Mouse (Mus musculus): ENCODE measurements around the gene Ccdc180.
A peak's percentile ranks its signal among the peaks of the same experiment; 100 is the strongest.

The Ccdc180 gene

GRCm38 (mm10) chr4:45909924-45910323 lies 19.8 kb downstream of the Ccdc180 start:
- no peak for DNase-seq (ENCODE audit: inconsistent age in 2 of 2, low spot score in 1 of 2)

- peak; percentile 60 to 72 for DNase-seq (ENCODE audit: inconsistent age in 2 of 2, low spot score in 1 of 2)
Measured at GRCm38 (mm10) chr4:45911256-45911655, 21.2 kb downstream of the Ccdc180 start.

GRCm38 (mm10) chr4:45911876-45912275 lies 21.8 kb downstream of the Ccdc180 start:
- no peak for DNase-seq (ENCODE audit: inconsistent age in 2 of 2, low spot score in 1 of 2)

- DNase-seq (ENCODE audit: inconsistent age in 2 of 2, low spot score in 1 of 2): peak; percentile 57 to 83
Measured at GRCm38 (mm10) chr4:45917091-45917490, 27.0 kb downstream of the Ccdc180 start.

- DNase-seq (ENCODE audit: inconsistent age in 2 of 2, low spot score in 1 of 2): no peak
Measured at GRCm38 (mm10) chr4:45921663-45922435, 31.7 kb downstream of the Ccdc180 start.

- DNase-seq (ENCODE audit: inconsistent age in 2 of 2, low spot score in 1 of 2): peak; percentile 68 to 72
Measured at GRCm38 (mm10) chr4:45924011-45924410, 33.9 kb downstream of the Ccdc180 start.

GRCm38 (mm10) chr4:45928561-45928960 lies 38.5 kb downstream of the Ccdc180 start:
- DNase-seq (ENCODE audit: inconsistent age in 2 of 2, low spot score in 1 of 2): peak; percentile 58 to 82

- peak in 1 of 2 experiments; percentile 76 for DNase-seq (ENCODE audit: inconsistent age in 2 of 2, low spot score in 1 of 2)
Measured at GRCm38 (mm10) chr4:45941628-45942044, 51.5 kb downstream of the Ccdc180 start.

GRCm38 (mm10) chr4:45947729-45948128 lies 57.6 kb downstream of the Ccdc180 start:
- no peak for DNase-seq (ENCODE audit: inconsistent age in 2 of 2, low spot score in 1 of 2)

- DNase-seq (ENCODE audit: inconsistent age in 2 of 2, low spot score in 1 of 2): peak; percentile 70 to 83
Measured at GRCm38 (mm10) chr4:45949109-45949848, 59.2 kb downstream of the Ccdc180 start.

GRCm38 (mm10) chr4:45951830-45952229 lies 61.7 kb downstream of the Ccdc180 start:
- no peak for DNase-seq (ENCODE audit: inconsistent age in 2 of 2, low spot score in 1 of 2)

- no peak for DNase-seq (ENCODE audit: inconsistent age in 2 of 2, low spot score in 1 of 2)
Measured at GRCm38 (mm10) chr4:45953025-45953919, 63.2 kb downstream of the Ccdc180 start.

GRCm38 (mm10) chr4:45955235-45955634 lies 65.1 kb downstream of the Ccdc180 start:
- DNase-seq (ENCODE audit: inconsistent age in 2 of 2, low spot score in 1 of 2): no peak

GRCm38 (mm10) chr4:45956131-45956530 lies 66.0 kb downstream of the Ccdc180 start:
- no peak for DNase-seq (ENCODE audit: inconsistent age in 2 of 2, low spot score in 1 of 2)

GRCm38 (mm10) chr4:45956706-45957105 lies 66.6 kb downstream of the Ccdc180 start:
- DNase-seq (ENCODE audit: inconsistent age in 2 of 2, low spot score in 1 of 2): no peak

- peak; percentile 23 to 66 for DNase-seq (ENCODE audit: inconsistent age in 2 of 2, low spot score in 1 of 2)
Measured at GRCm38 (mm10) chr4:45964771-45965439, 74.8 kb downstream of the Ccdc180 start, which contains the start of gene Tdrd7. Gene Tdrd7, plus strand, starts transcription at chr4:45965334.

- peak in 1 of 2 experiments; percentile 41 for DNase-seq (ENCODE audit: inconsistent age in 2 of 2, low spot score in 1 of 2)
Measured at GRCm38 (mm10) chr4:45965737-45966447, 75.8 kb downstream of the Ccdc180 start.

GRCm38 (mm10) chr4:45966716-45967115 lies 76.6 kb downstream of the Ccdc180 start:
- peak in 1 of 2 experiments; percentile 47 for DNase-seq (ENCODE audit: inconsistent age in 2 of 2, low spot score in 1 of 2)

GRCm38 (mm10) chr4:45967479-45968341 lies 77.6 kb downstream of the Ccdc180 start:
- no peak for DNase-seq (ENCODE audit: inconsistent age in 2 of 2, low spot score in 1 of 2)
